Mouse (Mus musculus): ENCODE data around the gene Fndc11.

Gene Fndc11

DNA sequence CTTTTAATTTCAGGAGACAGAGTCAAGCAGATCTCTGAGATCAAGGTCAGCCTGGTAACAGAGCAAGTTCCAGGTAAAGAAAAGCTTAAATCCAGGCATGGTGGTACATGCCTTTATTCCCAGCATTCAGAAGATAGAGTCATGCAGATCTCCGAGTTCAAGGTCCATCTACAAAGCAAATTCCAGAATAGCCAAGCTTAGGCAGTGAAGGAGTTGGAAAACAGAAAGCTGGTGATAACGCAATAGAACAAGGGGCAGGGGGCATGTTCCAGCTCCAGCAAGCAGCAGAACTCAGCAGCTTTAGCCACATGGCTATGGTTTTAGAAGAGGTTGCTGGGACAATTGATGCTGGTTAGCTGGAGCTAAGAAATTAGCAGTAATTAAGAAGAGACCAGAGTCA is 5.2 kb downstream of the Fndc11 start:
- DNase-seq, result no peak

GRCm38 (mm10) chr2:181227122-181227521 is 7.3 kb downstream of the Fndc11 start:
- DNase-seq, result no peak

DNA sequence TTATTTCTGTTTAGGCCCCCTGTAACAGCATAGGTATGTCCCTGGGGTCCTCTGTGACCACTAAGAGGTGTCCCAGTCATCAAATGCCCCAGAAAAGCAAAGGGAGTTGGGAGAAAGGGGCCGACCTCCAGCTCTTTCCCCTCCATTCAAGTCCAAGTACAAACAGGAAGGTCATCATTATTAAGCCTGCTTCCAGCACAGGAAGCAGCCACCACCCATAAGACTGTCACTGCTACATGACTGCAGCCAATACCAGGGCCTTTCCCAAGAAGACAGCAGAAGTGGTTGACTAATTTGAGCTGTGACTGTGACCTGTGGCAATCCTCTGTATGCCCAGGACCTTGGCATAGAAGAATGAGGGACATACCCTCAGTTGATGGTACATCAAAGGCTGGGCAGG is 8.5 kb downstream of the Fndc11 start:
- no peak for DNase-seq

- DNase-seq, result peak; percentile 53
Measured at GRCm38 (mm10) chr2:181231171-181231570, 11.4 kb downstream of the Fndc11 start.

DNA sequence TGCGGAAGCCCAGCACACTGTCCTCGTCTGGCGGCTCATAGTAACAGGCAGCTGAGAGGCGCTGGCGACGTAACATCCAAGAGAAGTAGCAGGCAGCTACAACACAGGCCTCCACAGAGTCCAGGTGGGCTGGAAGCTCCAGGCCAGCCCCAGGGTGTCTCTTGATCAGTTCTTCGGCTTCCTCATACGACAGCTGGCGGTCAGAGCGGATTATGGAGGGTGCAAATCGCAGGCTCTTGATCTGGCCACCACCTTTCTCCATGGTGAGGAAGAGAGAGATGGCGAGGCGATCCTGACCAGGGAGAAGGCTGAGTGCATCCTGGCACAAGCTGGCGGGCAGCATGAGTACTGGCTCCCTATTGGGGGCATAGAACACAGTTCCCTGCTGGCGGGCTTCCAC is 13.6 kb downstream of the Fndc11 start:
- no peak for DNase-seq

GRCm38 (mm10) chr2:181234680-181235079 is 14.9 kb downstream of the Fndc11 start:
- no peak for DNase-seq

- no peak for DNase-seq
Measured at GRCm38 (mm10) chr2:181235681-181236566, 16.1 kb downstream of the Fndc11 start.

- DNase-seq, result no peak
Measured at GRCm38 (mm10) chr2:181237251-181238014, 17.6 kb downstream of the Fndc11 start.

DNA sequence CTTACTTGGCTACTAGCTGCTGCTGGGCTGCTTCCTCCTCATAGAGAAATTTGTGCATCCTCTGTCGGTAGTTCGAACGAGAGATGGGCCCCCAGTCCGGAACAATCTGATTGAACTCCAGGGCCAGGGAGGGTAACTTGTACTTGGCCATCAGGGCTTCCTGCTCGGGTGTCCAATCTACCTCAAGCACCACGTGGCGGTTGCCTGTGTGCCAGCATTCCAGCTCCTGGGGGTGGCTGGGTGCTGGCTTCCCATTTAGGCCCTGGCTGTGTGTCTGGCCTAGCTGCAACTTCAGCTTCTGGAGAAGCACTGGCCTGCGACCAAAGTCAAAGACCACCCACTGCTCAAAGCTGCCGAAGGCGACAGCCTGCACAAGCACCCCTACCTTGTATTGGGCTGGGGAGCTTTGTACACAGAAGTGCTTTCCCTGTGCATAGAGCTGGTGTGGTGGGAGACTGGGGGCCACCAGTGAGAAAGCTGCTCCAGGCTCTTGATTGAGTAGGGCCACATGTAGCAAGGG is 18.3 kb downstream of the Fndc11 start:
- no peak for DNase-seq

GRCm38 (mm10) chr2:181238861-181239260 is 19.0 kb downstream of the Fndc11 start:
- no peak for DNase-seq

DNA sequence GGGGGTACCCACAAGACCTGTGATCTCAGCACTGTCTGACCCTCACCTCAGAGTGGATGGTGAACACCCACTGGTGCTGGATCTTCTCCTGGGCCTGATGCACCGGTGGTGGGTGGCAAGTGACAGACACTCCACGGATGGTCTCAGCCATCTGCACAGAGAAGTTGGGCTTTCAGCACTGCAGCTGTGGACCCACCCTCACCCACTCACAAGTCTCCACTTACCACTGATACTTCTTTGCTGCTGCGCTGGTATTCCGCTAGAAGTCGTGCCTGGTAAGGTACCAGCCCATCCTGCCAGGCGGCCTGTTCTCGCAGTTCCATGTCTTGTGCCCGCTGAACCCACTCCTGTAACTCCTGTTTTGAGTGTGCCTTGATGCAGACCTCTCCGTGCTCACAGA is 19.4 kb downstream of the Fndc11 start:
- DNase-seq, result no peak

DNA sequence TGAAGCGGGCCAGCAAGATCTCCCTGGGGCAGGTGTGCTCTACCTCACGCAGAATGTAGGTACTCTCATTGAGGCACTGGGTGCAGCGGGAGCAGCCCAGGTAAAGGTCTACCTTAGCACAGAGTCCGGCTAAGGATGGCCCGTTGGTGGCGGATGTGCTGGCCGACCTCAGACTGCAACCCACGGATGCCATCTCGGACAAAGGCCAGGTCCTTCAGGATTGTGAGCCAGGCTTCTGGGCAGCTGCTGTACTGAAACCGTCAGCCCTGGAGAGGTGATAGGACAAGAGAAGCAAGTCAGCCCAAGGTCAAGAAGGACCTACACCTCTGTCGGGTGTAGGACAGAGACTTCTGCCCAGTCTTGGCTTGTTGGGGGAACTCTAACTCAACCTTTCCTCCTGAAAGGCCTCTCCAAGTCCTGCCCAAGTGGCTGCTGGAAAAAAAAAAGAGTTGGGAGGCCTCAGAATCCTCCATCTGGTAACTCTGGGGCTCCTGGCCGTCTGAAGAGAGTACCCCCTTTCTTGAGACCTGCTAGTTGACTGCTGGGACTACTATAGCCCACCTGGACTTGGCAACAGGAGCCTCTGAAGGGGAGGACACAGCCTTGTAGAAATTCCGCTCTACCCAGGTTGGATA is 21.1 kb downstream of the Fndc11 start:
- no peak for DNase-seq

GRCm38 (mm10) chr2:181241602-181242313 is 21.9 kb downstream of the Fndc11 start, which contains the start of gene Helz2:
Gene Helz2, minus strand, starts transcription at chr2:181242027.
- DNase-seq, result no peak

- DNase-seq, result no peak
Measured at GRCm38 (mm10) chr2:181242314-181242665, 22.5 kb downstream of the Fndc11 start.

DNA sequence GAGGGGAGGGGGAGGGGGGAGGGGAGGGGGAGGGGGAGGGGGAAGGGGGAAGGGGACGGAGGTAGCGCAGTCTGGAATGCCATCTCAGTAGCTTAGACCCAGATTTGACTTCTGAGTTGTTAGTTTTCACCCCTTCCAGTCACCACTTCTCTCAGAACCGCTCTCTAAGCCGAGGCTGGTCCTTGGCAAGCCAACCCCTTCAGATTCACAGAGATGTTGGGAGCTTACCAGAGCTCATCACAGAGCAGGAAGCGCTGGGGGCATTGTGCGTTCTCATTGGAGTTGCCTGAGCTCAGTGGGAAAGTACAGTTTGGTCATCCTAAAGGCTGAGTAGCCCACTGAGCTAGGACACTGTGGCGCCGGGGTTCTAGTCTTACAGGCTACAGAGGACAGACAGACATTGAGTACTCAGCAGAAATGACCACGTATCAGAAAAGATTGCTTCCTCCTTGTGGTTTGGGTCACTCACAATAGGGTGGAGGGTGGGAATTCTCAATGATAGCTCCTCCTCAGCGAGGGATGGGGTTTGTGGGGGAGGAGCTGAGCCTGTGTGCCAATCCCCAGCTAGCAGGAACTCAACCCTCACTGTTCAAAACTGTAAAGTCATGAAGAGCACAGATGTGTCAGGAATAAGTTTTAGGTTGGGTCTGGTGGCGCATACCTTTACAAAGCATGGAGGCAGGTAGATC is 24.0 kb downstream of the Fndc11 start:
- no peak for DNase-seq

DNA sequence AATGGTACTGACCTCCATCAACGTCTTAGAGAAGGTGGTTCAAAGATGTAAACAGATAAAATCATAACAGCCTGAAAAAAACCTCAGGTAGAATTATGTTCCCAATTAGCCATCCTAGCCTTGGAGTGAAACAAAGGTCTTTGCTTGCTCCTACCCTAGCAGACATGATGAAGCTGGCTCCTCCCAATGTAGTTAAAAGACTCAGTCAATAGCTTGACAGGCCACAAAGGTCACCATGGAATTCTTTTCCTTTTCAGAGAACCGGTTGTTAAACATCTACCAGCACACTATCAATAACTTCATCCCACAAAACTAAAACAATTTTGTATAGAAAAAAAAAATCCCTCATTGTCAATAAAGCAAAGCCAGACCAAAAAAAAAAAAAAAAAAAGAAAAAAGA is 25.2 kb downstream of the Fndc11 start:
- DNase-seq, result no peak

DNA sequence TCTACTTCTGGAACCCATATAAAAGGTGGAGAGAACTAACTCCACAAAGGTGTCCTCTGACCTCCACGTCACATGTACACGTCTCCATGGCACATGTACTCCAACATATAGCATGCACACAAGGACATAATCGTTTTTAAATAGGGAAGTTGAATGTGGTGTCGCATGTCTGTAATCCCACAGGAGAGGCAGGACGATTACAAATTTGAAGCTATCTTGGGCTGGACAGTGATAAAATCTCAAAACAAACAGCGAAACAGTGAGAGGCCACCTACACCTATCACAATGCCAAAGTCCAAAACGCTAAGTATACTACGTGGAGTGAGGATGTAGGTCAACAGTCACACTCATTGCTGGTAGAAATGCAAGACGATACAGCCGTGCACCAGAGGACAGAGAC is 29.4 kb downstream of the Fndc11 start:
- DNase-seq, result no peak

GRCm38 (mm10) chr2:181251841-181252240 is 32.0 kb downstream of the Fndc11 start:
- DNase-seq, result no peak

DNA sequence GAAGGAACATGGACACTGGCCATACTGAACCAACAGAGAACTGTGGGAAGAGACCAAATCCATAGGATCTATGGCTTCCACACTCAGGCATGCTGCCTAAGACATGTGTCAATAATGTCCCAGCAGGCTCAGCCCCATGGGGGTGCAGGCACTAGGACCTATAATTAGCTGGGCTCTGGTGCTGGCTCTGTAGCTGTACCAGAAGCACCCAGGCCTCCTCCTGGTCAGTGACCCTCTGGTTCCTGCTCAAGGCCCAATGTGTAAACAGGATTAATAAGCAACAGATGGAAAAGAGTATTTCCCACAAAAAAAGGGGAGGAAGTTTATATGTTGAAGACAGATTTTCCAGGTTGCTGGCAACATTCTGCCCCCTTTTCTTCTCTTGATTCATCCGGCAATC is 33.4 kb downstream of the Fndc11 start:
- DNase-seq, result no peak

DNA sequence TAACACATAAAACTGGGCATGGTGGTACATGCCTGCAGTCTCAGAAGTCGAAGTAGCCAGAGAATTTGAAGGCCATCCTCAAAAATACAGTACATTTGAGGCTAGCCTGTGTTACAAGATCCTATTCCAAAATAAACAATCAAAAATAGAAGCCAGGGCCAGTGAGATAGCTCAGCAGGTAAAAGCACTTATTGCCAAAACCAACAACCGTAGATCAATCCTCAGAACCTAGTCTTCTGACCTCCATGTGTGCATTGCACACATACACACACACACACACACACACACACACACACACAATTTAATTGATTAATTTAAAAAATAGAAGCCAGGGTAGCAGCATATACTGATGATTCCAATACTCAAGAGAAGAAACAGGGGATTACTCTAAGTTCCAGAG is 47.0 kb downstream of the Fndc11 start:
- DNase-seq, result no peak

DNA sequence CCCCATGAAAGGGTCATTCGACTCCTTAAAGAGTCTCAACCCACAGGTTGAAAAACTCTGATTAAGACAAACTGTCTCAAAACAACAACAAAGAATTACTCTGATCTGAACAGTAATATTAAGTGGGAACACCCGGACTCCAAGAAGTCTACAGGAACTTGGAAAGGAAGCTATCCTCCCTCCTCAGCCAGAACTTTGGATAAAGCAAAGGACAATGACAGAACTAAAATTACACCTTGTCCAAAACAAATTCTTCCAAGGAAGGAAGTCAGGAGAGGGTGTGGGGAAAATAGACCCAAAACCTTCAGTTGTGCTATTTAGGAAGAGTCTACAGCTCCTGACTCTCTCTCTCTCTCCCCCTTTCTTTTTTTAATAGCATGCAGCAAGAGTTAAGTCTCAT is 52.3 kb downstream of the Fndc11 start:
- DNase-seq, result no peak

All from cerebellum, adult 11 months (tissue).